Mouse (Mus musculus): Measurements from ENCODE around the gene Grik1.

Grik1 gene

DNA sequence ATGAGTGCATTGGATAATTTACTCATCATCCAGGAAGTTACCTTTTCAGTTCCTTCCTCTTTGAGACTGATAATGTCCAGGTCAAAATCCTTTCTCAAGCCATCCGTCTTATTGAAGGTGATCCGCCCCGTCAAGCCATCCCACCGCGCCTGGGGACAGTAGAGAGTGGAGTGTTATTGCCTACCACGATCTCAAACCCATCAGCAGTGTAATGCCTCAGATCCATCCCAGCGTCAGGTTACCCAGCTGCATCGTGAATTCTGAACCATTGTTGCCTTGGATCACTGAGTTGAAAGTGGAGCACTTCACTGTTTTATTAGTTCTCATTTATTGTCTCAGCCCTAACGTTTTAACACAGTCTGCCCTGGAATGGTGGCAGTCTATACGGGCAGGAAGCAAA, 332.6 kb downstream of the Grik1 start:
- DNase-seq (ENCODE audit: low read depth) = no peak

GRCm38 (mm10) chr16:87956178-87956577, 333.9 kb downstream of the Grik1 start:
- DNase-seq (ENCODE audit: low read depth) = no peak

DNA sequence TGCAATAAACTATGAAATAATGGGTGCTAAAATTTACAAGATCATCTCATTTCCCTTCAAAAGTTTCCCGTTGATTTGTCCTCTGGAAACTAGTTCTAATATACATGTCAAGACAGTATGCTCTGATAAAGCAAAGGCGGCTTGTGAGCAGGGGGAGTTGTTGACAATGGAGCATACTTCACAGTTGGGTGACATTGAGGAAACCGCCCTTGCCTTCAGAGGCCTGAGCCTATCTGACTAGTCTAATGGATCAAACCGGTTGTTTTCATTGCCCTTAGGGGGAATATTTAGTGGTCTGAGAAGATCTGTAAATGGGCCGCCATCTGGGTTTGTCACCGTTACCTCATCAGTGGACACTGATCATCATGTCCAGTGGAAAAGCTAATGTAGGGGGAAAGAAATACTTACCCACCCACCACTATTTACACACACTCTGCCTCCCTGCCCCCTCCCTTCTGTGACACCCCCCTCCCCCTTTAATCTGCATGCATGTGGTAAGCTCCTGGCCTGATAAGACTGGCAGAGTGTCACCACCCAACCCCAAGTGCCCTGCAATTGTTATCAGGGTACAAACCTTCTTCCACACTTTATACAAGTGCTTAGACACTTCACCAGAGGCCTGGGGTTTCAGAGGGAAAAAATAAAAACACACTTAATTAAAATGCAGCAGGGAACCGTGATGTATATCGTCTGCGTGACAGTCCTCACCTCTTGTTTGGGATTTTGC, 335.2 kb downstream of the Grik1 start:
- no peak for DNase-seq (ENCODE audit: low read depth)

DNA sequence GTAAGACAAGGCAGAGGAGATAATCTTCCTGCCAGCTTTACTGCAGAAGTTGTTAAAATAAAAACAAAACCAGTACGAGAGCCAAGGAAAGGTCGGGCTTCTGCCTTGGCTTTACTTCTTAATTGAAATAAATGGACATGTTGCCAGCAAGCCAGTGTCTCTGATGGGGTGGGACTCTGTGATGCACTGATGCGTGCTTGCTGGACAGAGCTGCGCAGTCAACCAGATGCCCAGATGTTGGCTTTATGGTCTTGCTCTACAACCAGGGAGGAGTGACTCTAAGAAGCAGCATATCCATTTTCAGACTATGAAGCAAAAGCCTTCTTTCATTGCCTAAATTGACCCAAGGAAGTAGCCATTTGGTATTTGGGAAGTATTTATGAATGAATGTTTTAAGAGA, 336.9 kb downstream of the Grik1 start:
- no peak for DNase-seq (ENCODE audit: low read depth)

DNA sequence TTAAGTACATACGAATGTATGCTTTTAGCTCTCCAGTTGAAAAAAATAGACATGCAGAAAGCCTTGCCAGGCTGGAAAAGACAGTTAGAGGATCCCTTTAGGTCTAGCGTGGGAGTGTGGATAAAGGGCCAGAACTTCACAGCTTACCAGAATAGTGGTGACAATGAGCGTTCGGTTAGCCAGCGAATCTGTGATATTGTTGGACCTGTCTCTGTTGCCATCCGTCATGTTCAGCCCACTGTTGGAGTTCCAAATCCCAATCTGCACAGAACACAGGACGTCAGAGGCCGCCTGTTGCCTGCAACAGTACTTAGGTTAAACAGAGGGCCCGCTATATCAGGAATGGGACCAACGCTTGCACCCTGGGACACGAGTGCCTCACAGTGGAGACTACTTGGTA, 340.2 kb downstream of the Grik1 start:
- no peak for DNase-seq (ENCODE audit: low read depth)

DNA sequence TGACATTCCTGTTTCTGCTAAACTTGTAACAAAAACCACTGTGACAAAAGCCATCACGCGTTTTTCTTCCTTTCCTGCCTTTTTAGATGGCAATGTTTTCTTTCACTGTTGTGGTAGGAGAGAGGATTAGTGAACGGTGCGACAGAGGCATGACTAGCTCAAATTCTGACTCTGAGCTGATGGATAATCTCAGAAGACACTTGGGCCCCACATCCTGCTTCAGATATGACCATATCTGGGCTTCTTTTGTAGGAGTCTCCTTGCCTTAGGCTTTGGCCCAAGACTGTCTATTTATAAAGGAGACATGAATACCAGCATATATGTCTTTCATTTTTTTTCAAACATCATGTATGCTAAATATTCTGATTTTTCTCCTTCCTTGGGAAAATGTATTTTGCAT, 341.9 kb downstream of the Grik1 start:
- no peak for DNase-seq (ENCODE audit: low read depth)

DNA sequence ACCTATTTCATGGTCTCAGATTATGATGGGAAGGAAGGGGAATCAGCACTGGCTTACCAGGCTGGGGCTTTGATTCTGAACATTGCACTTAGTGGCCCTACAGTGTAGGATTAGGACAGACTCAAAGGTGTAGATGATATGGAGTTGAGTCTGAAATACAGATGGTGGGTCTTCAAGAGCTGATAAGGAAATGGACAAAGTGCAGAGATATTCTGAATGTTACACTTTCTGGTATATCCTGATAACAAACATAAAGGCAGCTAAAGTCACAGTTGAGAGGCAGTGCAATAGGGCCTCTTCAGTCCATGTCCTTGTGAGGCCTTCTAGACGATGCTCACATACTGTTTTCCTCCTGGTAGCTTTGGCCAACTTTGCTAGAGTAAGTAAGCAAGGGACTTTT, 345.7 kb downstream of the Grik1 start:
- no peak for DNase-seq (ENCODE audit: low read depth)

DNA sequence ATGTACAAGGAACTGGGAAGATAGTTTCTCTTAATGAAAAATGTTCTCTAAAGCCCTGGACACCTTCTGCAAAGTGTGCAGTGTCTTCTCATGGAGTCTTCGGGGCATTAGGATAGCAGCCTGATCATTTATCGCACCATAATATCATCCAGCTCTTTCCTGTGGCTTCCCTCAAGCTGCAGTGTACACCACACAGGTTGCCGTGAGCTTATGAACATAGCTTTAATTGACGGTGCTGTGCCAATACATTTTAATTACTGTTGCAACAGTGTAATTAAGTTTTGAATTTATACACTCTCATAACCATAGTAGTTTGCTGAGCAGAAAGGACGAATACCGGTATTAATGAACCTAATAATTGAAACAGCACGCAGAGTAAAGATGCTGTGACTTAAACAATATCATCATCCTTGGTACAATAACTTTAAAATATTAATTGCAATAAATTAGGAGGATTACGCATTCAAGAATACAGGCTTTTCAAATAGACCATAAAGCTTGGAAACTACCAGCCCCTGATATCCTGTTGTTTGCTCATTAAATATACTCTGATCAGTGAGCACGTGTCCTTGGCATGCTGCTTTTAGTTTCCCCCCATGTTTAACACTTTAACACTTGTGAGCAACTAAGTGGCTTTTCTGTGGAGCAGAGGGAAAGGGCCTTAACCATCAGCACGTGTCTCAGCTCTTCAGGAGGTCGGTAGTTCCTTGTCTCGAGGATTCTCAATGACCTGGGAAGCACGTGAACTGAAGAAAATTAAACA, 347.8 kb downstream of the Grik1 start:
- no peak for DNase-seq (ENCODE audit: low read depth)

GRCm38 (mm10) chr16:87934685-87935084, 355.4 kb downstream of the Grik1 start:
- DNase-seq (ENCODE audit: low read depth) = no peak

- peak; percentile 1 for DNase-seq (ENCODE audit: low read depth)
Observed at GRCm38 (mm10) chr16:87931358-87931757, 358.7 kb downstream of the Grik1 start.

- DNase-seq (ENCODE audit: low read depth) = peak; percentile 4
Observed at GRCm38 (mm10) chr16:87930519-87930918, 359.5 kb downstream of the Grik1 start.

GRCm38 (mm10) chr16:87928671-87929070, 361.4 kb downstream of the Grik1 start:
- DNase-seq (ENCODE audit: low read depth) = no peak

- DNase-seq (ENCODE audit: low read depth) = no peak
Observed at GRCm38 (mm10) chr16:87917897-87918296, 372.2 kb downstream of the Grik1 start.

DNA sequence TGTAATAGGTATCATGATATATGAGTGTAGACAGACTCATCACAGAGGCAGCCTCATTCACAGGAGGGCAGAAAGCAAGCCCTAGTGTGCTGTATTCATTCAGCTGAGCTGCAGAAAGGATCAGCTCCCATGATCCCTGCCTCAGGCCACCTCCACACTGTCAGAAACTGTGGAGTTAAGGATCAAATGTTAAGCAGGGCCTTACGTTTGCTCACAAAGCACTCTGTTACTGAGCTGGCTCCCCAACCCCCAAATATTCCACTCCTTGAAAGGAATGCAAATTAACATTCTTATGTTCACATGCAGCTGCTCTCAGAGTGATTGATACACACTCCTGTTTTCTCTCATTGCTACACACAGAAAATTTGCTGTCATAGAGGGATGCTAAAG, 372.9 kb downstream of the Grik1 start:
- DNase-seq (ENCODE audit: low read depth) = no peak

DNA sequence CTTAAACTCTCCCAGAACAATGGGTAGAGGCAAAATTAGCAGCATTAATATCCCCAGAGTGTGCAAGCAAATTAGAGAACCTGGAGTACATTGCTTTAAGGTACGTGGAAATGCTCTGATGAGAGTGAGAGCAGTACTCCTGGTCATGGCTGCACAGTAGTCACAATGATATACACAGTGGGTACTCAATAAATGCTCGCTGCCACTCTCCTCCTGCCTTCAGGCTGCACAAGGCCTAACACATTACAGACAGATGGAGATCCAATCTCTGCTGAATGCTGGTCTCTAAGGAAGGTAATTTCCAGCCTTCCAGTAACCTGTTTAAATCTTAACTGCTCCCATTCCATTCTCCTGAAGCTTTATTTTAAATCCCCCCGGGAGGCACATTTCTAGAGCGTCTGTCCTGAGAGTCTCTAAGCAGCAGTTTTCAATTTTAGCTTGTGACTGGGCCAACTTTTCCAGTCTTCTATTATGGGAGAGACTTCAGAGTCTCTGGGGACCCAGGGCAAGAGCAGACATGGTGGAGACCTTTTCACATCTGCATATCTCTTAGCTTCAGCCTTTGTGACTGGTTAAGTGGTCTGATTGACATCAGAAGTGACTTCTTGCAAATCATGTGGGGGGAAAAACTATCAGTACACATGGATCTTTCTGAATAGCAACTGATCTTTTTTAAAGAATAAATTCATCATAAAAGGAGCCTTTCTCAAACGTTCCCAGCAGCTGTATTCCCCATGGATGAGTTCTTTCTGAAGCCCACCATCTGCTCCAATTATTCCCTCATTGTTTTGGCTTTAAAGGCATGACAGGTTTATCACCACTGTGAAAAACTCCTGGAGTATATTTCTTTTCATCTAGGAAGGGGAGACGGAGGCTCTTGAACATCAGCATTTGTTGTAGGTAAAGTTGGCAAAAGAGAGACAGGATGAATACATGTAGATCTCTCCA, 373.6 kb downstream of the Grik1 start:
- DNase-seq (ENCODE audit: low read depth) = no peak

DNA sequence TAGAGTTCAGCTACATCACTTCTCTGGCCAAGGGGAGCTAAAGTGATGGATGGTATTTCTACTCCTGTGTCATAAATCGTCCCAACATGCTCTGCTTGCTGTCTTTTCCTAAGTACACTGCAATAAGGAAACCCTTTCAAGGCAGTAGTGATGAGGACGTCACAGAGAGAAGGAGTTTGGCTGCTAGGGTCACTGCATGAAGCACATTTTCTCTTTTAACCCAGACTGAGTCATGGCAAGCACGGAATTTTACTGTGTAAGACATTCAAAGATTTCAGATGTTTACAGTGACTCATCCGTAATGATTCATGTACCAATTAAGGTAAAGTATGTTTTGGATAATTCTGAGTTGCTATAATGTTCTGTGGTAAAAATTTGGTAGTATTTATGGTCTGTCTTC, 374.9 kb downstream of the Grik1 start:
- no peak for DNase-seq (ENCODE audit: low read depth)

DNA sequence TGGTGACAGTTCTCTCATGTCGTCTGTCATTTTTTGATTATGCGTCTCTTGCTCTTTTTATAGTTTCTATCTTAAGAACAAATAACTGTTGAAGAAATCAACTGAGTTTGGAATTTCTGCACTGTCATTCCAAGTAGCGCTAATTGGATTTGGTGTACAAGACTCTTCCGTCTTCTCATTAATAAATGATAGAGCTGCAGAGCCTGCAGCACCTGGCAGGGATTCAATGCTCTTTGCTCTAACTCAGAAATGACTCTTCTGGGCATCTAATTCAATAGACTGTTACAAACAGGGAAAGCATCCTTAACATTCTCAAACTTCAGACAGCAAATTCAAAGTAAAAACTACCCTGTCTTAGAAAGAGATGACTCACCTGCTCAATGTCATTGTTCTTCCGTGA, 376.3 kb downstream of the Grik1 start:
- DNase-seq (ENCODE audit: low read depth) = no peak

DNA sequence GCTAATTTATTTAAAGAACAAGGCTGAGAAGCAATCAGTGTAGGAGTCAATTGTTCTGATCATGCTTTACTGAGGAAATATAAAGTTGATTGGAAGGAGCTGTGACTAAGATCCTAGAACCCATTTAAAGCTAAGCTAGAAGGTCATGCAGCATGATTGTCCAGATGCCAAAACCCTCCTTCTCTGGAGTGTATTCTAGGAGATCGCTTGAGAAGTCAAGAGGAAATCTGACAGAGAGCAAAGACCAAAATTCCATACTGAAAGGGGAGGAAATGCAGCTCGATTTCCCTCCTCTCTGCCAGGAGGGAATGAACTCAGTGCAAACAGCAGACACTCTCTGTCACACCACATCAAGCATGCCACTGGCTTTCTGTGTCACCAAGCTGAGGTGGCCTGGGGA, 378.9 kb downstream of the Grik1 start:
- no peak for DNase-seq (ENCODE audit: low read depth)

- DNase-seq (ENCODE audit: low read depth) = no peak
Observed at GRCm38 (mm10) chr16:87902049-87902448, 388.0 kb downstream of the Grik1 start.

GRCm38 (mm10) chr16:87901189-87901588, 388.9 kb downstream of the Grik1 start:
- DNase-seq (ENCODE audit: low read depth) = no peak

DNA sequence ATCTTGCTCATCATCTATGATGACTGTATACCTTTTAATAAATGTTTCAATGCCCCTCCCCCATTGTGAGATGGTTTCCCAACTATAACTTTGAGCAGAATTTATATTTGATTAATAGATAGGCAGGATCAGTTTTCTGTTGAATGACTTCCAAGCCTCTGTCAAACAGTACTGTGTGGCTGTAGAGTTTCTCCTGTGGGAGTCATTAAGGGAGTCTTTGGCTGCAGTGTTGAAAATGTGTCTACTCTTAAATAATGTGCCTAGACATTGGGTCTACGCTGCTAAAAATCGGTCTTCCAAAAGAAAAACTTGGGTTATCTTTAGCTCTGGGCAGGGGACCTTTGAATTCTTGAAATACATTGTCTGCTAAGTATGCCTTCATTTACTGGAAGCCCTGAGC, 414.1 kb downstream of the Grik1 start:
- no peak for DNase-seq (ENCODE audit: low read depth)

GRCm38 (mm10) chr16:87864526-87864925, 425.5 kb downstream of the Grik1 start:
- no peak for DNase-seq (ENCODE audit: low read depth)

GRCm38 (mm10) chr16:87861722-87862121, 428.3 kb downstream of the Grik1 start:
- no peak for DNase-seq (ENCODE audit: low read depth)

All from induced T-regulatory cell, adult 2 months (primary cell).